Mouse (Mus musculus): ENCODE data around the gene Il1rap. TPM values are rescaled to one million over a fixed set of nuclear protein-coding genes. Genes with fewer than 3 reads are reported as not detected.

Gene Il1rap
- polyA plus RNA-seq, 1 experiment from 2014 or later: 6.6 TPM

- Histone ChIP-seq H3K27me3 (ENCODE audit: control insufficient read depth, insufficient read depth, low read length) (no peaks in the 10 kb centered on the region), H3K9me3 (ENCODE audit: control insufficient read depth, low read length) (no peaks in the 10 kb centered on the region), H3K4me2 (ENCODE audit: low read depth, severe bottlenecking) (no peak overlapping the region), H3K27ac (replicated peaks; ENCODE audit: low read depth, low read length) (no peak overlapping the region), H3K4me1 (ENCODE audit: control insufficient read depth, insufficient read depth, low read length) (no peaks in the 10 kb centered on the region), H3K4me3 (ENCODE audit: low read depth, low read length) (no peak overlapping the region), H3K36me3 (ENCODE audit: control insufficient read depth, insufficient read depth, low read length) (no peaks in the 10 kb centered on the region), H3K9ac (ENCODE audit: low read length) (no peak overlapping the region)
- WGBS: 76% methylated on average over 2 of the region's 2 CpGs
- no peak for ATAC-seq (ENCODE audit: insufficient number of reproducible peaks, low FRiP score, low TSS enrichment, low read depth)
- DNase-seq (ENCODE audit: low spot score): no peak
Observed at GRCm38 (mm10) chr16:26562771-26563170, 18.7 kb upstream of the Il1rap start.

- Histone ChIP-seq H3K36me3 (ENCODE audit: control insufficient read depth, insufficient read depth, low read length) (no peaks in the 10 kb centered on the region), H3K4me3 (ENCODE audit: low read depth, low read length) (no peak overlapping the region), H3K9me3 (ENCODE audit: control insufficient read depth, low read length) (no peaks in the 10 kb centered on the region), H3K27ac (replicated peaks; ENCODE audit: low read depth, low read length) (no peak overlapping the region), H3K4me1 (ENCODE audit: control insufficient read depth, insufficient read depth, low read length) (0 out of 2 replicates have a peak, but pooled peaks cover 5% of the 10 kb centered on the region), H3K9ac (ENCODE audit: low read length) (no peak overlapping the region), H3K27me3 (ENCODE audit: control insufficient read depth, insufficient read depth, low read length) (no peaks in the 10 kb centered on the region), H3K4me2 (ENCODE audit: low read depth, severe bottlenecking) (no peak overlapping the region)
- DNase-seq (ENCODE audit: low spot score): no peak
- no peak for ATAC-seq (ENCODE audit: insufficient number of reproducible peaks, low FRiP score, low TSS enrichment, low read depth)
Observed at GRCm38 (mm10) chr16:26569387-26569978, 12.0 kb upstream of the Il1rap start.

- H3K27me3 ChIP-seq (ENCODE audit: control insufficient read depth, insufficient read depth, low read length): no peaks in the 10 kb centered on the region
- WGBS: 89% methylated on average over 2 of the region's 2 CpGs
- H3K4me3 ChIP-seq (ENCODE audit: low read depth, low read length): no peak overlapping the region
- H3K36me3 ChIP-seq (ENCODE audit: control insufficient read depth, insufficient read depth, low read length): no peaks in the 10 kb centered on the region
- no peak overlapping the region for H3K27ac ChIP-seq (replicated peaks; ENCODE audit: low read depth, low read length)
- ATAC-seq (ENCODE audit: insufficient number of reproducible peaks, low FRiP score, low TSS enrichment, low read depth) (no peak), DNase-seq (ENCODE audit: low spot score) (no peak)
- 0 out of 2 replicates have a peak, but pooled peaks cover 5% of the 10 kb centered on the region for H3K4me1 ChIP-seq (ENCODE audit: control insufficient read depth, insufficient read depth, low read length)
- no peak overlapping the region for H3K4me2 ChIP-seq (ENCODE audit: low read depth, severe bottlenecking)
- H3K9me3 ChIP-seq (ENCODE audit: control insufficient read depth, low read length): no peaks in the 10 kb centered on the region
- H3K9ac ChIP-seq (ENCODE audit: low read length): no peak overlapping the region
Observed at GRCm38 (mm10) chr16:26571836-26572235, 9.7 kb upstream of the Il1rap start.

- Histone ChIP-seq H3K4me3 (ENCODE audit: low read depth, low read length) (no peak overlapping the region), H3K36me3 (ENCODE audit: control insufficient read depth, insufficient read depth, low read length) (no peaks in the 10 kb centered on the region)
- 92% methylated on average over 5 of the region's 5 CpGs for WGBS
Observed at GRCm38 (mm10) chr16:26574173-26574572, 7.3 kb upstream of the Il1rap start.

GRCm38 (mm10) chr16:26581913-26582376 is 441 bp downstream of the Il1rap start:
- Histone ChIP-seq H3K27ac (replicated peaks; ENCODE audit: low read depth, low read length) (no peak overlapping the region), H3K27me3 (ENCODE audit: control insufficient read depth, insufficient read depth, low read length) (no peaks in the 10 kb centered on the region), H3K9me3 (ENCODE audit: control insufficient read depth, low read length) (no peaks in the 10 kb centered on the region), H3K4me1 (ENCODE audit: control insufficient read depth, insufficient read depth, low read length) (no peaks in the 10 kb centered on the region), H3K9ac (ENCODE audit: low read length) (peak overlapping the region; percentile 67), H3K36me3 (ENCODE audit: control insufficient read depth, insufficient read depth, low read length) (no peaks in the 10 kb centered on the region), H3K4me3 (ENCODE audit: low read depth, low read length) (peak overlapping the region; percentile 63), H3K4me2 (ENCODE audit: low read depth, severe bottlenecking) (peak overlapping the region; percentile 77)
- ATAC-seq (ENCODE audit: insufficient number of reproducible peaks, low FRiP score, low TSS enrichment, low read depth) (peak; percentile 42), DNase-seq (ENCODE audit: low spot score) (no peak)
- under 1% methylated on average over 16 of the region's 16 CpGs for WGBS

More at GRCm38 (mm10) chr16:26574173-26574572, 7.3 kb upstream of the Il1rap start:
- DNase-seq (ENCODE audit: low spot score) (no peak), ATAC-seq (ENCODE audit: insufficient number of reproducible peaks, low FRiP score, low TSS enrichment, low read depth) (no peak)
- no peaks in the 10 kb centered on the region for H3K9me3 ChIP-seq (ENCODE audit: control insufficient read depth, low read length)
- no peak overlapping the region for H3K9ac ChIP-seq (ENCODE audit: low read length)
- no peak overlapping the region for H3K4me2 ChIP-seq (ENCODE audit: low read depth, severe bottlenecking)
- 0 out of 2 replicates have a peak, but pooled peaks cover 5% of the 10 kb centered on the region for H3K4me1 ChIP-seq (ENCODE audit: control insufficient read depth, insufficient read depth, low read length)
- H3K27me3 ChIP-seq (ENCODE audit: control insufficient read depth, insufficient read depth, low read length): no peaks in the 10 kb centered on the region
- H3K27ac ChIP-seq (replicated peaks; ENCODE audit: low read depth, low read length): no peak overlapping the region

GRCm38 (mm10) chr16:26585806-26586205 is 4.3 kb downstream of the Il1rap start:
- Histone ChIP-seq H3K4me1 (ENCODE audit: control insufficient read depth, insufficient read depth, low read length) (no peaks in the 10 kb centered on the region), H3K36me3 (ENCODE audit: control insufficient read depth, insufficient read depth, low read length) (no peaks in the 10 kb centered on the region), H3K4me2 (ENCODE audit: low read depth, severe bottlenecking) (no peak overlapping the region), H3K4me3 (ENCODE audit: low read depth, low read length) (no peak overlapping the region), H3K27ac (replicated peaks; ENCODE audit: low read depth, low read length) (no peak overlapping the region), H3K9ac (ENCODE audit: low read length) (no peak overlapping the region), H3K27me3 (ENCODE audit: control insufficient read depth, insufficient read depth, low read length) (no peaks in the 10 kb centered on the region), H3K9me3 (ENCODE audit: control insufficient read depth, low read length) (no peaks in the 10 kb centered on the region)
- ATAC-seq (ENCODE audit: insufficient number of reproducible peaks, low FRiP score, low TSS enrichment, low read depth) (no peak), DNase-seq (ENCODE audit: low spot score) (no peak)
- WGBS: 89% methylated on average over 5 of the region's 5 CpGs

- H3K27me3 ChIP-seq (ENCODE audit: control insufficient read depth, insufficient read depth, low read length): no peaks in the 10 kb centered on the region
- no peak for DNase-seq (ENCODE audit: low spot score)
- H3K9ac ChIP-seq (ENCODE audit: low read length): no peak overlapping the region
- 64% methylated on average over 4 of the region's 4 CpGs for WGBS
- no peak overlapping the region for H3K27ac ChIP-seq (replicated peaks; ENCODE audit: low read depth, low read length)
- no peak for ATAC-seq (ENCODE audit: insufficient number of reproducible peaks, low FRiP score, low TSS enrichment, low read depth)
- H3K4me2 ChIP-seq (ENCODE audit: low read depth, severe bottlenecking): no peak overlapping the region
- no peaks in the 10 kb centered on the region for H3K36me3 ChIP-seq (ENCODE audit: control insufficient read depth, insufficient read depth, low read length)
- H3K4me1 ChIP-seq (ENCODE audit: control insufficient read depth, insufficient read depth, low read length): no peaks in the 10 kb centered on the region
- H3K9me3 ChIP-seq (ENCODE audit: control insufficient read depth, low read length): no peaks in the 10 kb centered on the region
- H3K4me3 ChIP-seq (ENCODE audit: low read depth, low read length): no peak overlapping the region
Observed at GRCm38 (mm10) chr16:26590897-26591570, 9.5 kb downstream of the Il1rap start.

GRCm38 (mm10) chr16:26596440-26596839 is 14.9 kb downstream of the Il1rap start:
- WGBS: 45% methylated on average over 7 of the region's 7 CpGs
- DNase-seq (ENCODE audit: low spot score) (no peak), ATAC-seq (ENCODE audit: insufficient number of reproducible peaks, low FRiP score, low TSS enrichment, low read depth) (no peak)
- Histone ChIP-seq H3K27me3 (ENCODE audit: control insufficient read depth, insufficient read depth, low read length) (no peaks in the 10 kb centered on the region), H3K4me3 (ENCODE audit: low read depth, low read length) (no peak overlapping the region), H3K36me3 (ENCODE audit: control insufficient read depth, insufficient read depth, low read length) (no peaks in the 10 kb centered on the region), H3K9me3 (ENCODE audit: control insufficient read depth, low read length) (no peaks in the 10 kb centered on the region), H3K9ac (ENCODE audit: low read length) (no peak overlapping the region), H3K4me2 (ENCODE audit: low read depth, severe bottlenecking) (no peak overlapping the region), H3K27ac (replicated peaks; ENCODE audit: low read depth, low read length) (no peak overlapping the region), H3K4me1 (ENCODE audit: control insufficient read depth, insufficient read depth, low read length) (0 out of 2 replicates have a peak, but pooled peaks cover 3% of the 10 kb centered on the region)

Measured in limb, embryonic 11.5 days (tissue).